Mouse (Mus musculus) erythroblast, embryonic 14.5 days (primary cell): Measurements from ENCODE around the gene Tmem245. TPM values are rescaled to one million over a fixed set of nuclear protein-coding genes. Genes with fewer than 3 reads are reported as not detected.

ENCODE experiments used
- H3K27me3 ChIP-seq: 2 replicates; pipeline ENCODE4 v1.6.1; 2012; ENCODE audit warnings: inconsistent platforms; ENCODE audit not compliant: control insufficient read depth
- H3K36me3 ChIP-seq: 2 replicates; pipeline ENCODE4 v1.6.1; 2012; ENCODE audit warnings: mild to moderate bottlenecking, inconsistent platforms; ENCODE audit not compliant: control insufficient read depth
- H3K4me1 ChIP-seq: 2 replicates; pipeline ENCODE4 v1.6.1; 2012; ENCODE audit warnings: inconsistent platforms; ENCODE audit not compliant: control insufficient read depth
- H3K4me3 ChIP-seq: replicated peaks from 2 replicates; pipeline ENCODE3; 2012; ENCODE audit warnings: moderate library complexity, mild to moderate bottlenecking, inconsistent platforms
- H3K9me3 ChIP-seq: 2 replicates; pipeline ENCODE4 v1.6.1; 2012; ENCODE audit warnings: low read length, inconsistent platforms, mixed read lengths; ENCODE audit not compliant: control insufficient read depth
- GATA1 ChIP-seq: IDR thresholded peaks from 2 replicates; pipeline ENCODE4 v1.6.1; 2012; ENCODE audit warnings: low read length, inconsistent platforms, mixed read lengths
- TAL1 ChIP-seq: IDR thresholded peaks from 3 replicates; pipeline ENCODE4 v1.6.1; 2012; ENCODE audit warnings: low read length, inconsistent platforms, mixed read lengths
- polyA plus RNA-seq: library from polyadenylated mRNA; stranded (reverse); fragments of >175 nt; gene quantifications from 2 replicates; pipeline ENCODE4 v1.2.3, GENCODE M21; 2012

The Tmem245 gene
- polyA plus RNA-seq, result 0.01 and 0.03 TPM in 2 replicates

GRCm38 (mm10) chr4:56946641-56947640, at the start of gene Tmem245:
Gene Tmem245 (minus strand): TSS chr4:56947437.
- H3K4me3 ChIP-seq, result peak within 1 kb of the TSS; percentile 90
- H3K36me3 ChIP-seq, result peaks cover 6% of the 10 kb centered on the region
- H3K9me3 ChIP-seq, result no peaks in the 10 kb centered on the region
- peaks cover 37% of the 10 kb centered on the region for H3K4me1 ChIP-seq
- TF ChIP-seq GATA1 (no peak), TAL1 (no peak)
- H3K27me3 ChIP-seq, result peaks cover 5% of the 10 kb centered on the region; the same call in 1 of the 2 replicates

GRCm38 (mm10) chr4:56993331-56993730, 46.1 kb upstream of the Tmem245 start:
- no peak for TF ChIP-seq GATA1
- TF ChIP-seq TAL1, result no peak
- peaks cover 37% of the 10 kb centered on the region for H3K27me3 ChIP-seq
- H3K4me3 ChIP-seq, result no peak overlapping the region
- H3K9me3 ChIP-seq, result peaks cover 4% of the 10 kb centered on the region
- H3K36me3 ChIP-seq, result no peaks in the 10 kb centered on the region
- no peaks in the 10 kb centered on the region for H3K4me1 ChIP-seq

DNA sequence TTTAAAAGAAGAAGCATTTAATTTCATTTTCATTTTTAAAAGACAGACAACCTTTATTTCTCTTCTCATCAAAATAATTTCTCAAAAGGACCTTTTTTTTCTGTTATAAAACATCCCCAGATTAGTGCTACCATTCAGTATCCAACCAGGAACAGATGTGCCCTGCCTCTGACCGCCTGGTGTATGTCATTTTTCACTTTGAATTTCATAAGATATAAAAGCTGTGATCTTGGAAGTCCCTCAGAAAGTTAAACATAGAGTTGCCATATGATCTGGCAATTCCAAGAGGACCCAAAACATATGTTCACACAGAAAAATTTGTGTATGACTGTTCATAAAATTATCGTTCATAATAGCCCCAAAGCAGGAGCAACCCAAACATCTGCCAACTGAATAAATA, 44.7 kb upstream of the Tmem245 start:
- Histone ChIP-seq H3K4me1 (no peaks in the 10 kb centered on the region), H3K4me3 (no peak overlapping the region), H3K36me3 (no peaks in the 10 kb centered on the region), H3K27me3 (peaks cover 39% of the 10 kb centered on the region), H3K9me3 (peaks cover 4% of the 10 kb centered on the region)
- no peak for TF ChIP-seq GATA1
- no peak for TF ChIP-seq TAL1

GRCm38 (mm10) chr4:56990215-56990584, 43.0 kb upstream of the Tmem245 start, which contains the start of gene Frrs1l:
Gene Frrs1l (minus strand): TSS chr4:56990391.
- no peaks in the 10 kb centered on the region for H3K9me3 ChIP-seq
- H3K4me1 ChIP-seq, result no peaks in the 10 kb centered on the region
- H3K27me3 ChIP-seq, result peaks cover 39% of the 10 kb centered on the region
- TF ChIP-seq TAL1 (no peak), GATA1 (no peak)
- no peak within 1 kb of the TSS for H3K4me3 ChIP-seq
- H3K36me3 ChIP-seq, result no peaks in the 10 kb centered on the region

- Histone ChIP-seq H3K4me1 (no peaks in the 10 kb centered on the region), H3K9me3 (no peaks in the 10 kb centered on the region), H3K4me3 (no peak overlapping the region), H3K36me3 (no peaks in the 10 kb centered on the region), H3K27me3 (peaks cover 39% of the 10 kb centered on the region)
- TF ChIP-seq TAL1 (no peak), GATA1 (no peak)
These were observed 42.4 kb upstream of the Tmem245 start for GRCm38 (mm10) chr4:56989431-56990214.

DNA sequence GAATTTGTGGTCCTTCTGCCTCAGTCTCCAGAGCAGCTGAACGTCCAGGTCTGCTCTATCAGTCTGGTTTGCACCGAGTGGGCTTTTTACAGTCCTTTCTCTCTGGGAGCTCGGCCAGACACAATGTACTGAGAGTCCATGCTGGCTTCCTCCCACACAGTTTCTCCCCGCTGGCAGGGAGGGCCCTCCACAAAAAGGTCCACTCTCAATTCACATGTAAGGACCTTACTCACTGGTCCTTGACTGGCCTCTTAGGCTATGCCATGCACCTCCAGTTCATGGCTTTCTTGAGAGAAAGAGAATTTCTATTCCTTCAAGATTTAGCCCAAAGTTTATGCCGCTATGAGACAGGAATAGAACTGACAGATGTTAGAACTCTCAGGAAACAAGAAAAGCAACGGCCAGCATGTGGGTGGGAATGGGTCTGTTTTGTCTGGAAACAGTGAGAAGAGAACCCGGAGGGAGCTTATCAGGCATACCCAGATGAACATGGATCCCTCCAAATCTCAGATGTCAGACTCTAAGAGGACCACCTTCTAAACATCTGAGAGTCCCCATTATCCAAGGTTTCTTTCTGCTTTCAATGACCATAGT, 18.4 kb upstream of the Tmem245 start:
- TF ChIP-seq TAL1 (no peak), GATA1 (no peak)
- Histone ChIP-seq H3K4me3 (no peak overlapping the region), H3K4me1 (no peaks in the 10 kb centered on the region), H3K9me3 (no peaks in the 10 kb centered on the region), H3K27me3 (no peaks in the 10 kb centered on the region), H3K36me3 (no peaks in the 10 kb centered on the region)

DNA sequence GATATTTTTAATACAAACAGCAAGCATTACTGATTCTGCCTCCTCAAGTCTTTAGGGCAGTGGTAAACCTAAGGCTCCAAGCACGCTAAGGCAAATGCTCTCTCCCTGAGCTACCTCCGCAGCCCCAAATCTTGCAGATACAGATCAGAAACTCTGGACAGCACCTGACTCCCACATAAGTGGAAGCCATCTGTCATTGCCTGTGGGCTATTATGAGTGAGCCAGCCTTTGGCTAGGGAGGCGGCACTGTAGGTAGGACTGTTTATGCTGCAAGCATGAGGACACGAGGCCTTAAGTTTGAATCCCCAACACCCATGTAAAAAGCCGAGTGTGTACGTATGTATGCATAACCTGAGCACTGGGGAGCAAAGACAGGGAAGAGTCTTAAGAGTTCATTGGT, 16.4 kb upstream of the Tmem245 start:
- H3K4me1 ChIP-seq, result no peaks in the 10 kb centered on the region
- TF ChIP-seq GATA1, result no peak
- TF ChIP-seq TAL1, result no peak
- no peaks in the 10 kb centered on the region for H3K27me3 ChIP-seq
- no peak overlapping the region for H3K4me3 ChIP-seq
- H3K36me3 ChIP-seq, result no peaks in the 10 kb centered on the region
- no peaks in the 10 kb centered on the region for H3K9me3 ChIP-seq

DNA sequence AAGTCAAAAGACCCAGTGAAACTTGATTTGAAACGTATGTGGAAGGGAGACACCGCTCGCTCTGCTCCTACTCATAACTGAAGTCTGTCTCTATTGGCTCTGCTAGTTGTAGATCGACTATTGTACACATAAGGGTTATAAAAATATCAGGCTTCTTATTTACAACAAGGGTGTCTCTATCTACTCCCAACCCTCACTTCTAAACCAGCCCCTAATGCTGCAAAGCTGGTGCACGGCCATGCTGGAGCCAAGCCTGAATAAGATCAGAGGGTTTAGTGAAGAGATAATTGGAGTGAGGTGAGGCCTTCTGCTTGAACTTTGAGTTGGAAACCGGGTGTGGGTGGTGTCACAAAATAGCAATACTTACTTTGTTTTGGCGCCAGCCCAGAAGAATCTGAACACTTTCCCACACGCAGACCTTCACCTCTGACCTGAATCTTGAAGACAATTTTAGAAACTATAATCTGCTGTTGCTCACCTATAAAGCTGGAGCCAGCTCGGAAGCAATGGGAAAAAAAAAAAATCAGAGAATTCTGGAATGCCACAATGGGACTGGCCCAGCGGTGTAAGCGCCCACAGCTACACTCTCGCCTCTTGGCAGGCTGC, 14.2 kb upstream of the Tmem245 start:
- no peak for TF ChIP-seq TAL1

More for the DNA sequence above, 14.2 kb upstream of the Tmem245 start:
- H3K27me3 ChIP-seq, result no peaks in the 10 kb centered on the region
- H3K36me3 ChIP-seq, result no peaks in the 10 kb centered on the region
- peaks cover 4% of the 10 kb centered on the region; the same call in 1 of the 2 replicates for H3K4me1 ChIP-seq
- H3K4me3 ChIP-seq, result no peak overlapping the region
- no peaks in the 10 kb centered on the region for H3K9me3 ChIP-seq
